Mouse (Mus musculus) frontal cortex, postnatal 14 days (tissue): ENCODE measurements around the gene Wwox.

Experiments
- DNase-seq, 2 experiments: peaks; one replicate each; pipeline ENCODE4 v3.0.0; 2022; ENCODE audit warnings: low spot score in 2 of 2

Wwox gene

DNA sequence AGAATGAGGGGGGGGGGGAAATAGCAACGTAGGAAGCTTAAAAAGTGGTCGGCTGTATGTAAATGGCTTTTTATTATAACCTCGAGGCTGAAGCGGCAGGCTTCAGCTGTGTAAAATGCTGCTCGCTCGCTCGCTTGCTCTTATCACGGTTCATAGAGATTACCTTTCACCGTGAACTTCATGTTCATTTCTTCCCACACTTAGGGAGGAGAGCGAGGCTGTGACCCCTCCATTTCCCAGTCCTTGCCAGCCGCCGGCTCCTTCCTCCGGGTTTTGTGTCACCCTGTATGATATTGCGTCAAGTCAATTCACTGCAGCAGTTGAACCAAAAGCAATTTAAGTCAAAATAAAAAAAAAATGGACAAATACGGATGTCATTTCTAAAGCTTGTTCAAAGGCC lies 580.2 kb downstream of the Wwox start:
- DNase-seq = no peak

DNA sequence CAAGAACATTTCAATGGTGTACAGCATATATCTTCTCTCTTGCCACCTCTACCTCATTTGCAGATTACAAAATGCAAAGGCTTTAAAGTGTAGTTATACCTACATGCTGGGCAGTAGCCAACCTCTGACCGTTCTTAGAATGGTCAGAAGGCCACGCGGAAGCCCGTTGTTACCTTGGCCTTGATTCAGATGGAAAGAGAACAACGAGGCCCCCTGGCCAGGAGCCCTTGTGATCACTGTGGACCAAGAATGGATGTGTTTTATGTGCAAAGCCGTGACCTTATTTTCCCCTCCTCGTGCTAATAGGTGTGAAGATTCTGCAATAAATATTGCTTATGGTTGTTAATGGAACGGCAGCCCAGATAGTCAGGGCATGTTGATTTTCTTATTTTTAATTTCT lies 582.3 kb downstream of the Wwox start:
- DNase-seq = no peak

DNA sequence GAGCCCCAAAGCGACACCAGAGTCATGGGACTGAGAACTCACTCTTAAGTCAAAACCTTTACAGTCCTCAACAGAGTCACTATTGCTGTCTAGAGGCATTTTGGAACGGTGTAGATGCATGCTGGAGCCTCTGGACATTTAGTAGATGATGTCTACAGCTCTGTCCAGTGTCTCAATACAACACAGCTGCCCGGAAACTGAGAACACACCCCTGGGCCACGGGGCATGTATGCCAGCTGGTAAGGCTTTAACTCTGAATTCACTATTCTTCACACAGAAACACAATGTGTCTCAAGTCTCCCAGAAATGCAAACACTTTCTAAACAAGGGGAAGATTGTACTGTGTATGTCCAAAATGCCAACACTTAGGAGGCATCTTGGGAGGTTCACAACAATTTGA lies 584.6 kb downstream of the Wwox start:
- no peak for DNase-seq

DNA sequence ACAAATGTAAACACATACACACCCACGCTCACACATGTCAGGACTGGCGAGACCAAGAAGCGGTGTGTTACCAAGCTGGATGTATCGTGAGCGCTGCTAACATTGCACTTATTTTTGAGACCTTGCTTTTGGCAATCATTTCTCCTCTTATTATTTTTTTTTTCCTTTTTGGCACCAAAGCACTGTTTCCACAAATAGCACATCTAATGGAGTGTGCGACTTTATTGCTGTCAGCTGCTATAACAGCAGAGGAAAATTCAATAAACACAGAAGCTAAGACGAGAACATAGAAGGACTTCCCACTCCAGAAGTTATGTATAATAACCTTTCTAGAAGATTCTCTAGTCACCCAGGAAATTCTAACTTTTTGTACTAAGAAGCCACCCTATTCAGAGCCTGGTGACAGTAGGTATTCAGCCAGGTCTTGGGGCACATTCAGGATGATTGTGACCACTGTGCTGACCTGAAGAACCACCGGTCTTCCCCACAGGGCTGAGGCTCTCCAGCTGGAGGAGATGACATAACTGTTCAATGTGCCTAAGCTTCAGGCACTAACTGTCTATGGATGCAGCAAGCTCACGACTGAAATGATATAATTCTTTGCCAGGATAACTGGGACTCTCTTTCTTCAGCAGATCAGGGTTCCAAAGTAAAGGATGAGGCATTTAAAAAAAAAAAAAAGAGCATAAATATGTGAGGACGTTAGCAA lies 586.1 kb downstream of the Wwox start:
- DNase-seq = no peak

DNA sequence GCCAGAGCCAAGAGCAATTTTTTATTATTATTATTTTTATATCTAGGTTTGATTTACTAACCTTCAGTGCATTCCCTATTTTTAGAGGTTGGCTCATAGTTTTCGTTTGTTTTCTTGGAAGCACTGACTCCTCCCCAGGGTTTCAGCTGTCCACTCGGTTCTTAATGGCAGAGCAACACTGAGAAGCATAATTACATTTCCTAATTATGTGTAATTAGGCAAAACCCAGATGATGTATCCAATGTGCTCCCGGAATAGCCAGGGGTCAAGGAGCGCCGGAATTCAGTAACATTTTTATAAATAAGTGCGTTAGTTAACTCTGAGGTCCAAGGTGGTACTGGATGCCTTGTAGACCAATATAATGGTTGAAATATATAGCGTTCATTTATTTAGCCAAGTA lies 586.7 kb downstream of the Wwox start:
- no peak for DNase-seq

DNA sequence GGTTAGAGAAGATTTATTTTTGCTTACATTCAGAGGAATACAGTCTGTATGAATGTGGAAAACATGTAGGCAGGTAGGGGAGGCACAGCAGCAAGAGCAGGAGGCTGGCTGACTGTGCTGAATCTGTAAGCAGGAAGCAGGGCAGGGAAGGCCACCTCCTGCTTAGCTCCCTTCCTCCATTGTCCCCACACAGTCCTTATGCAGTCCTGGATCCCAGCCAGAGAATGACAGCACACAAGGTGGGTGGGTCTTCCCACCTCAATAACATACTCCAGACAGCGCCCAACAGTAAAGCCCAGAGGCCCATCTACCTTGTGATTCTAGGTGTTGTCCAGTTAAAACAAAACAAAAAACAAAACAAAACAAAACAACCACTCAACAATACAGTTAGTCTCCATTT lies 593.7 kb downstream of the Wwox start:
- DNase-seq = no peak

DNA sequence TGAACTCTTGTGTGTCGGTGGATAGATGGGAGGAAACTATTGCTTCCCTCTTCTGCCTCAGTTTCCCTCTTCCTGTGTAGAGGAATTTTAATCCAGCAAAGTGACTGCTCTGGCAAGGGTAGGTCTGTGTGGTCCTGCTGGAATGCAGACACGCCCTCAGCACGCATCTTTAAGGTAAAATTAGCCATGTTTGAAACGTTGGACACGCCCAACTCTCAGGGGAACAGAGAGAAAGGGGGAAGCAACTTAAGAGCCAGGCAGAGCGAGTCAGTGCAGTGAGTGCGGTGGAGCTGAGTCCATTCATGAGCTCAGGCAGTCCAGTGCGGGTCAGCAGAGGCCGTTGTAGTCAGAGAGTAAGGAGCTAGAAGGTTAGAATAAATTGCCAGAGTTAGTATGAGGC lies 596.6 kb downstream of the Wwox start:
- DNase-seq = no peak

DNA sequence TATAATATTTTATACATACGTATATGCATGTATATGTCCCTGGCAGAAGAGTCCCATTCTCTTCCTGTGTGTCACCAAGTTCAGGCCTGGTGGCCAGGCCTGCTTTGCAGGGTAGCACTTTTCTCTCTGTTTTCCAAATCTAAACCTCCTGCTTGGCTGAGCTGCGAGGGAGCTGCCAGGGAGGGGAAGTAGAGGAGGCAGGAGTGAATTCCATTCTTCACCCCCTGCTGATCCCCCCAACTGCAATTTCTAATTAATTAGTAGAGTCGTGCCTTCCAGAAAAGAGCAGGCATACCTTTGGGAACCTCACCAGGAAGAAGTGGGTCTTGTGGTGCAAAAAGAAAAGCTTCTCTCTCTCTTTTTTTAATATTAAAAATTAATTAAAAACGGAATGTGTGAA lies 599.0 kb downstream of the Wwox start:
- DNase-seq = no peak

DNA sequence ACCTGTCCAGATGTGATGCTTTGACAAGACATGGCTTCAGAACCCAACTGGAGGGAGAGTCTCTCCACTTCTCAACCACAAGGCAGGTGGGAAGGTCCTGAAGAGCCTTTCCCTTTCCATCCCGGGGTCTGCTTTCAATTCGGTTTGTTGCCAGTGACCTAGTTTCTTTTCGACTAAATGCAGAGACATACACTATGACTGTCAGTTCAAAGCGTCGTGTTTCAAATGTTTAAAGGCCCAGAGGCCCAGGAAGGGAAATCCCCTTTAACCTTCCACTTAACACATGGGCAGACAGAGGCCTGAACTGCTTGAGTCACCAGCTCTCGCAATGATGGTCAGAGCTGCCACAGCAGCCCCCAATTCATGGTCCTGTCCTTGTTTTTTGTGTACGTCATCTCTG lies 606.3 kb downstream of the Wwox start:
- DNase-seq = no peak

DNA sequence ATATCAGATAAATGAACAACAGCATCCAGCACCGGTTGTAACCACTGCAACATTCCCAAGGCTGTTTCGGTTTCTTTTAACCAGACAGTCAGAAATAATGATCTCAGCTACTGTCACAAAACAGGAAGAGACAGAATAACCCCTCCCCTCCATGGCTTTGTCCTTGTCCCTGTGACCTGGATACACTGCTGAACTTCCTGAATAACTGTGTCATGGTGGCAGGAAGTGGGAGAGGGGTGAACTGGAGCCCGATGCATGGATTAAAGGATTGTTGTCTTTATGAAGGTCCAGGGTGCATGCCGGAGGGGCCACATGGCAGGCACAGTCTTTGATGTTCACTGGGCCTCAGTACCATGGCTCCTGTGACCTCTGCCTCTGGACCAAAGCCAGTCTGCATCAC lies 607.0 kb downstream of the Wwox start:
- DNase-seq = no peak

DNA sequence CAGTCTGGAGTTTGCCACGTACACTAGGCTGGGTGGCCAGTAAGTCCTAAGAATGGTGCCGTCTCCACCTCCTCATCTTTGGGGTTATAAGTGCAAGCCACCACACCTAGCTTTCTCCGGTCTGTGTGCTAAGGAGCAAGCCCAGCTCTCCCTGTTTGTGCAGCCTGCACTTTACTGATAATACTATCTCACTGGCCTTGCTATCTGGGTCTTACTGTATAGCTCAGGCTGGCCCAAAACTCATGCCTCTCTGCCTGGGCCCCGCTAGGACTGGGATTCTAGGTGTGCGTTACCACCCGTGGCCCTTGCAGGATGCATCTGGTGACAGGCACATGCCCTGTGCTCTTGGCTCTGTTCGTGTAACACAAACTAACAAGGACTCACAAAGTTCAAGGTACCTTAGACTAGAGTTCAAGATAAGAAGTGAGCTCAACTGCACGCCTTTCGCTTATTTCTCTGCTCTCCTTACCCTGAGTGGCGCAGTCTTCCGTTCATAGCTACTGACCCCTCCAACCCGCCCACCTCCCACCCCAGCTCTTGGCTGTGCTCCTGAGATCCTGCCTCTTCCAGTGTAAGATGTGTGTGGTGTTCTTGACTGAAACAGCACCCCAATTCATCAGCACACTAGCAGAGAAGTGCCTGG lies 618.9 kb downstream of the Wwox start:
- no peak for DNase-seq

DNA sequence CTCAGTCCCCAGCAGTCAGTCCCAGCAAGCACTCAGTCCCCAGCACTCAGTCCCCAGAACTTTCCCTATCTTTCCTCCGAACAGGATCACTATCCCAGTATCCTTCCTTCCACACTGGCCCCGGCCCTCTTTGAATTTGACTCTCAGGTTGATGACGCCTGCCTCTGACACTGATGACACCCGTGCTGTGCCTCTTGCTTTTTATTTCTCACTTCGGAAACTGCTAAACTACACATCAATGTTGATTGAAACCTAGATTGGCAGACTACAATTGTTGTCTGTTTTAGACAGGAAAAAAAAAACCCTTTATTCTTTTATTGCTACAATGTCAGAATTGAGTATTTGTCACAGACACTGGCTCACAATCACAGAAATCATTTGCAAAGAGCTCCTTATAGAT lies 624.2 kb downstream of the Wwox start:
- DNase-seq = no peak

DNA sequence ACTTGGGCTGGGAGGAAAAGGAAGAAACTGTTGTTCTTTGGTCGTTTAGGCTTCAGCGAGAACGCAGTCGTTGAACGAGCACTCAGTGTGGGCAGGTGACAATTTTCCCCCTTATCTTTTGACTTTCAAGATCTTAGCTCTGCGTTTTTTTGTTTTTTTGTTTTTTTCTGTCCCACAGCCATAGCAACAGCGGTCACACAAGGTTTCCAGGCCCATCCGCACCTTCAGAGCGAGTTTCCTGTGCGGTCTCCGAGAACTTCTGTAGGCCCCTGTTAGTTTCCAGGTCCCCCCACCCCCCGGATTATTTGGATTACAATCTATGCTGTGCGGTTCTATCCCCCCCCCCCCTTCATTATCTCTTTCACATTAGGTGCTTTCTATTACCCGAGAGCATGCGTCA lies 625.2 kb downstream of the Wwox start:
- DNase-seq = no peak

DNA sequence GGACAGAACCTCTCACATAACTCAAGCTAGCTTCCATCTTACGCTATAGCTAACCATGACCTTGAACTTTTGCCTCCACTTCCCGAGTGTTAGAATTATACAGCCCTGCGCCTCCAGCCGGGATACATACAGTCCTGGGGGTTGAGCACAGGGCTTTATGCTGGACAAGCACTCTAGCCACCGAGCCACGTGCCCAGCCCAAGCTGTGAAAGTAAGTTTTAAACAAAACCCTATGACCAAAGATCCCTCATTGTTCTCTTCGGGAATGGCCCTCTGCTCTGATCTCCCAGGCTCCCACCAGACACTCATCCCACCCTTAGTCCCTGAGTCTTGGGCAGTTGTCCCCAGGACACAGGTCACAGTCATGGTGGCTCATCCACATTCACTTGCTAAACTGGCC lies 625.9 kb downstream of the Wwox start:
- DNase-seq = no peak

DNA sequence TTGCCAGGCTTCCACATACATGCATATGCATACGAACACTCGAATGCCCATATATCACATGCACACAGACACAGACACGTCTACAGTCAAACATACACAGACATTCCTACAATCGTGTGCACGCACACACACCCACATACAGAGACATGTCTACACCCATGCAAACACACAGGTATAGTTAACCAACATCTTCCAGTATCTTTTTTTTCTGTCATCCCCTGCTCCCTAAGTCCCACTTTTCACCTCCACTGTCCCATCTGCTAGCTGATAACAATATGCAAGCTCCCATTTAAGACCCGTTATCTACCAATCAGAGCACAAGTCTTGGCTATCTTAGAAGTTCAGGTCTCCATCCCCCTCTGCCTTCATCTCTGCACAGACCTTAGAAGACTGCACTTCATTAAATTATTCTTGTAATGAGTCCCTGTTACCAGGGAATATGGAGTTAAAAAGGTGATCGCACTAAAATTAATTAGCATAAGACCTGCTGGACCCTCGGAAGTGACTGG lies 627.1 kb downstream of the Wwox start:
- no peak for DNase-seq

DNA sequence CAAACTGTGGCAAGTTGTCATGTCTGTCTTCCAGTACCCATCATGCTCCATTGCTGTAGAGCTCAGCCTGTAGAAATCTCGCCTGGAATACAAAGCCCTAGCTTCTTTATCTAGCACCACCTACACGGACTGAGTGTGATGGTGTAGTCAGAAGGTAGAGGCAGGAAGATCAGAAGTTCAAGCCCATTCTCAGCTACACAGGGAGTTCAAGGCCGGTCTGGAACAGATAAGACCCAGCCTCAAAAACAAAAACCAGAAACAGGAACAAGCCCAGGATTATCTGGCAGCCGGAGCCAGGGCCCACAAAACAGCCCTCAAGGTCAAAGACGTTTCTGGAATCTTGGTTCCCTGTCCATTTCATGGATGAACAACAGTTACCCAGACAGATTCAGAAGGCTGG lies 629.3 kb downstream of the Wwox start:
- no peak for DNase-seq

DNA sequence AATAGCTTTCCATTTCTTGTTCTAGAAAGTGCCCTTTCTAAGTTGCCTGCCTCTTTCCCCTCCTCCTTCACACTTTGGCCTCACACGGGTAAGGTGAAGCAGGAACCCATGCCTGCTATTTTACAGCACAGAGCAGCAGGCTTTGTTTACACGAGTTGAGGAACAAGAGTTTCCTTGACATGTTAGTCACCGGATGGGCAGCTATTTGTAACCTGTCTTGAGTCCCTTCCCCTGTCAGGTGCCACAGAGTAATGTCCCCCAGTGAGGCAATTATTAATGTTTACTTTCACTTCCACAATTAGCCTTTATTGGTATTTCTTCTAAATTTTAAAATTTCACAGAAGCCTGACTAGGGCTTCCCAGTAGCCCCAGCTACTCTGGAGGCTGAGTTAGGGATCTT lies 630.8 kb downstream of the Wwox start:
- no peak for DNase-seq

DNA sequence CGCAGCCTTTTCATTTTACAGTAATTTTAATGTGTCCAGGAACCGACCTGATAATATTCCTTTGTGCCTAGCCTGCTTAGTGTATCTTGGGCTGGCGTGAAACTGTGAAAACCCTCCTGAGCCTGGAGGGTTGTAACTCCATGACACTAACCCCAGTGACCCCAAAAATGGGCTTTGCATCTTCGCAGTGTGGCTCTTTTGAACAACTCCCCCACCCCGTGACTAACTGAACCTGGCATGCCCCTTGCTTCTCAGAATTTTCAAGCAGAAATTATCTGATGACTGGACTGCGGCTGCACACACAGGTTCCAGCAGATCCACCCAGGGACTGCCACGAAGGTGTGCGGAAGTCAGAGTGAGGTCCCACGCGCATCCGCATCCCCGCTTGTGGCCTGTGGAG lies 631.8 kb downstream of the Wwox start:
- no peak for DNase-seq

DNA sequence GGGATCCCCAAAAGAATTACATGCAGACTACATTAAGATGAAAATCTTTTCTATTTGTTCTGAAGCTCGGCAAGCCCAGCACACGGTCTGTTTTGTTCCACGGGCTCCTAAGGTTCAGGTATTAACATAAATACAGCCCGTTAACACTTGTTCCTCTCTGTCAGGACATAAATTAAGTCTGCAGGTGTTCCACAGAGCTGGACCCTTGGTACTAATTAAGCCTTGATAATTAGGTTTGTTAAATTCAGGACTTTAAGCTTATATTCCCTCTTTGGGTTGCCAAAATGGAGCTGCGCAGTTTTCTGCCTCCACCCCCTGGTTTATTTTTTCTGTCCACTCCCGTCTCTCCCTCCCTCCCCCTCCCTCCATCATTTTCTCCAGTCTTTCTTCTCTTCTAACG lies 638.8 kb downstream of the Wwox start:
- DNase-seq = no peak

DNA sequence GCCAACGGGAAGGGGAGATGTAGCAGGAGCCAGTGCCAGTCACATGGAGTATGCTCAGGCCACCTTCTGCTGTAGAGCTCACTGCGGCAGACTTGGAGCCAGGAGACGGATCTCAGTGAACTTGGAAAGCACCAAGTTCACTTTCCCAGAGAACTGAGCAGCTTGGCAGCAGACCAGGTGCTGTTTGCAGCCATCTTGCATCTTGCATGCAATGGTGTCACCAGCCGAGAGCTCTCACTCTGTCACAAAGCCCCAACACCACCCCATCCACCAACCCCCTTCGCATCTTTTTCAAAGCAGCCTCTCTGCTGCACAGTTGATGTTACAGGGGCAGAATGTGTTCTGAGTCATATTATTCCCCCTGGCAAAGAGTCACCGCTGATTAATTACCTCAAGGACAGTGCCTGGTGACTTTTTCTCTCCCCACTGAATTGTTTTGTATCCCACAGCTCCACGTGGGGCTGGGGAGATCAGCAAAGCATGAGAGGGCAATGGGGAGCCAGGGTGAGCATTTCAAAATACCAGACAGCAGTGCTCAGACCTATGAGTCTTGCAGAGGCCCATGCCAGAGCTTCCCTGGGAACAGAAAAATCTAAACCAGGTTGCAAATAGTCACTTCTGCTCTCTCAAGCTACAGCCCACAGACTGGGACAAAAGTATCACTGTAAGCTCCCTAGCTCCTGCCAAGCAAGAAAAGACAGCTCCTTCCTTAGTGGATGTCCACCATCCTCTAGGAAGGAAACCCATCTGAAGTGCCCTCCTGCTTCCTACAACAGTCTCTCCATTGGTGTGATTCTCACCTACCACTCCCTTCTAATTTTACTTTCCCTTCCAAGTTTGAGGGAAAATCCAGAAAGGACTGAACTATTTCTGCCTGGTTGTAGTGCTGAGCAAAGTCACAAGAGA lies 642.1 kb downstream of the Wwox start:
- DNase-seq = no peak

DNA sequence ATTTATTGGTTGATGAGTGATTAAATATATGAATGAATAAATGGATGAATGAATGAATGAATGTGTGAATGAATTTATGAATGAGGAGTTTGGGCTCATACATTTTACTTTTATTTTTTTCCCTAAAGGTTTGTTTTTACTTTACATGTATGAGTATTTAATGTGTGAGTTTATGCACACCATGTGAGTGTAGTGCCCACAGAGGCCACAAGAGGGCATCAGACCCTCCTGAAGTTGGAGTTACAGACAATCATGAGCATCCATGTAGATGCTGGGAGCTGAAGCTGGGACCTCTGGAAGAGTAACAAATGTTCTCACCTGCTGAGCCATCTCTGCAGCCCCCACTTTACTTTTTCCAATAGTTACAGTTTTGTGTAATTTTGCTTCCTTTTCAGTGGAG lies 648.7 kb downstream of the Wwox start:
- no peak for DNase-seq

DNA sequence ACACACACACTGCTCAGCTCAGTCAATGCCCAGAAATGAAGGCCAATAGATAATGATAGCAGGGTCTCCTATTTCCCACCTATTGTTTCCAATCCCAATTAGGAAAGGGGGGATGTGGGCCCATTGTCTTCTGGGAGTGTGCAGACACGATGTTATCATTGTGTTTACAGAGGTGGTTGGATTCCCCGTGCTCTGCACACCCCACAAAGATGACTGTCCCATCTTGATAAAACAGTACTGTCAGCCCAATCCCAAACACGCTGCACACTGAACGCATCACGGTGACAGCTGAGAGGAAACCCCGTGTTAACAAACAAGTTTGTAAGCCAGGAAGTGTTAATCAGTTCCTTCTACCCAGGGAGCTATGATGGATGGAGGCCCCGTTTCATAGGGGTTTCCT lies 650.3 kb downstream of the Wwox start:
- no peak for DNase-seq

DNA sequence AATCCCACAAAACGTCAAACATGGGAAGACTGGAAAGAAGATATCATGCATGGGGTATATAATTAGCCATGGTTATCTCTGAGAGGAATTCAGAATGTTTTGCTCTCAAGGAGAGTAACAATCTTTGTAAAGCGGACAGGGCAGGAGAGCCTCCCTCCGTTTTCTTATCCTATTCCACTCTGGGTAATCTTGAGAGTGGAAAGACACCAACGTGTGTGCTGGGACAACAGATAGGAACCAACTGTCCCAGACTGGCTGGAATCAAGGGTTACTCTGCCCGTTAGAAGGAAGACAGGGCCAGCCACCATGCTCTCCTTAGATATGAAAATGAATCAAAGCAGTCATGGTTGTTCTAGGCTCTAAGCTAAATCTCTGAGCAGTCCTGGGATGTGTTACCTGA lies 650.7 kb downstream of the Wwox start:
- no peak for DNase-seq
